Mouse (Mus musculus) kidney, adult 8-10 months (tissue): ENCODE results near the gene Ywhaq.
A peak's percentile ranks its signal among the peaks of the same experiment; 100 is the strongest.

Experiments
- DNase-seq, 2 experiments: peaks; one replicate each; pipeline ENCODE4 v3.0.0; 2022

Gene Ywhaq

GRCm38 (mm10) chr12:21417100-21418070 is at the start of gene Ywhaq:
Gene Ywhaq, minus strand, starts transcription at chr12:21417637.
- peak; percentile 97 for DNase-seq

GRCm38 (mm10) chr12:21463448-21463891 is 46.0 kb upstream of the Ywhaq start:
- no peak for DNase-seq

- no peak for DNase-seq
These were observed 45.2 kb upstream of the Ywhaq start for GRCm38 (mm10) chr12:21462658-21463057.

GRCm38 (mm10) chr12:21459681-21460080 is 42.2 kb upstream of the Ywhaq start:
- no peak for DNase-seq

GRCm38 (mm10) chr12:21456021-21456420 is 38.6 kb upstream of the Ywhaq start:
- no peak for DNase-seq

GRCm38 (mm10) chr12:21451752-21452151 is 34.3 kb upstream of the Ywhaq start:
- DNase-seq, result no peak

GRCm38 (mm10) chr12:21451351-21451750 is 33.9 kb upstream of the Ywhaq start:
- DNase-seq, result no peak

- no peak for DNase-seq
These were observed 26.3 kb upstream of the Ywhaq start for GRCm38 (mm10) chr12:21443783-21444182.

GRCm38 (mm10) chr12:21441870-21442269 is 24.4 kb upstream of the Ywhaq start:
- no peak for DNase-seq

GRCm38 (mm10) chr12:21439428-21439827 is 22.0 kb upstream of the Ywhaq start:
- DNase-seq, result no peak

- peak in 1 of 2 experiments; percentile 44 for DNase-seq
These were observed 21.4 kb upstream of the Ywhaq start for GRCm38 (mm10) chr12:21438750-21439394.

GRCm38 (mm10) chr12:21438294-21438693 is 20.9 kb upstream of the Ywhaq start:
- DNase-seq, result no peak

- DNase-seq, result no peak
These were observed 14.5 kb upstream of the Ywhaq start for GRCm38 (mm10) chr12:21431950-21432349.

- DNase-seq, result no peak
These were observed 13.6 kb upstream of the Ywhaq start for GRCm38 (mm10) chr12:21431039-21431438.

GRCm38 (mm10) chr12:21430140-21430539 is 12.7 kb upstream of the Ywhaq start:
- no peak for DNase-seq

- DNase-seq, result no peak
These were observed 11.6 kb upstream of the Ywhaq start for GRCm38 (mm10) chr12:21429021-21429420.

GRCm38 (mm10) chr12:21426065-21426940 is 8.9 kb upstream of the Ywhaq start:
- DNase-seq, result peak; percentile 73 to 84

GRCm38 (mm10) chr12:21424683-21425082 is 7.2 kb upstream of the Ywhaq start:
- no peak for DNase-seq

- no peak for DNase-seq
These were observed 1.2 kb upstream of the Ywhaq start for GRCm38 (mm10) chr12:21418621-21419131.

GRCm38 (mm10) chr12:21418083-21418482 is 646 bp upstream of the Ywhaq start:
- DNase-seq, result no peak

GRCm38 (mm10) chr12:21416506-21416905 is 931 bp downstream of the Ywhaq start:
- no peak for DNase-seq

- DNase-seq, result no peak
These were observed 6.8 kb downstream of the Ywhaq start for GRCm38 (mm10) chr12:21410620-21411019.

- DNase-seq, result no peak
These were observed 7.8 kb downstream of the Ywhaq start for GRCm38 (mm10) chr12:21409651-21410050.
